Mouse (Mus musculus) kidney, embryonic 14.5 days (tissue): ENCODE measurements around the gene Olfr1206. TPM values are rescaled to one million over a fixed set of nuclear protein-coding genes. Genes with fewer than 3 reads are reported as not detected.

ENCODE experiments used
- ATAC-seq: fragments of 200-750 bp; cut with Nextera tagmentation; 2 replicates; pipeline ENCODE4 v1.8.0; 2017; ENCODE audit warnings: moderate number of reproducible peaks, mild to moderate bottlenecking, moderate TSS enrichment, moderate library complexity; ENCODE audit not compliant: low FRiP score, low TSS enrichment
- H3K27ac ChIP-seq: fragments of 300-500 bp; sonication (generic); 2 replicates; pipeline ENCODE4 v1.5.1; 2014; ENCODE audit warnings: low read depth, mild to moderate bottlenecking, low read length, moderate library complexity, mixed read lengths
- H3K27me3 ChIP-seq: fragments of 300-500 bp; sonication (generic); 2 replicates; pipeline ENCODE4 v1.6.1; 2014; ENCODE audit warnings: mild to moderate bottlenecking, low read length; ENCODE audit not compliant: control insufficient read depth, insufficient read depth
- H3K36me3 ChIP-seq: fragments of 300-500 bp; sonication (generic); 2 replicates; pipeline ENCODE4 v1.6.1; 2014; ENCODE audit warnings: low read length, mixed read lengths; ENCODE audit not compliant: control insufficient read depth, insufficient read depth
- H3K4me1 ChIP-seq: fragments of 300-500 bp; sonication (generic); 2 replicates; pipeline ENCODE4 v1.6.1; 2014; ENCODE audit warnings: low read length, mixed read lengths; ENCODE audit not compliant: control insufficient read depth, insufficient read depth
- H3K4me2 ChIP-seq: fragments of 300-500 bp; sonication (generic); replicated peaks from 2 replicates; pipeline ENCODE4 v1.6.1; 2014; ENCODE audit warnings: low read depth, mild to moderate bottlenecking, low read length
- H3K4me3 ChIP-seq: fragments of 300-500 bp; sonication (generic); 2 replicates; pipeline ENCODE4 v1.5.1; 2014; ENCODE audit warnings: mild to moderate bottlenecking, low read length
- H3K9ac ChIP-seq: fragments of 300-500 bp; sonication (generic); 2 replicates; pipeline ENCODE4 v1.6.1; 2014; ENCODE audit warnings: low read depth, mild to moderate bottlenecking, low read length, moderate library complexity
- H3K9me3 ChIP-seq: fragments of 300-500 bp; sonication (generic); 2 replicates; pipeline ENCODE4 v1.6.1; 2016; ENCODE audit warnings: low read length; ENCODE audit not compliant: control insufficient read depth
- WGBS: fragments of 180-500 bp; shearing (Covaris S2); extraction: QIAGEN DNeasy Blood & Tissue Kit; methylation state at CpG from one replicate; pipeline ENCODE4 v1.1.7; 2014; 5-methylcytosine and 5-hydroxymethylcytosine counted together
- polyA plus RNA-seq: library from polyadenylated mRNA; unstranded; fragments of >200 nt; fragmentation: Nextera tagmentation; extraction: Ambion mirVana; gene quantifications from 2 replicates; pipeline ENCODE4 v1.2.1, GENCODE M21; 2014

The Olfr1206 gene
- polyA plus RNA-seq: not detected in 2 replicates

DNA sequence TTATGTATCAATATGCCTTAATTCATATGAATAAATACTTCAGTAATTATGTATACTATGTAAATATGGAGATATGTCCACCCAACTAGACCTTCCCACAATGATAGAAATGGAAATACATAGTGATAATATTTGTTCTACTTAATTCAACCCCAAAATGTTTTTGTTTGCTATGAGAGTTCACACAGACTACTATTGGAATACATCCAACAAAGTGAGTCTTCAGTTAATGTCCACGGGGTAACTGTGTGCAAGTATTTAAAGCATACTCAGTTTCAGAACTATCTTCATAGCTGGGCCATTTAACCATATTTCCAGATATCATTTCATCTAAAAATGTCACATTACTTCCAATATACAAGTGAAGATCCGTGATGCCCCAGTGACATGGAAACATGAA, at the start of gene Olfr1206:
TSS of gene Olfr1206 (plus strand) at position 301 of the 400 bp plus-strand sequence.
- no peaks in the 10 kb centered on the region for H3K27me3 ChIP-seq
- no peak within 1 kb of the TSS for H3K27ac ChIP-seq
- H3K9me3 ChIP-seq: no peaks in the 10 kb centered on the region
- ATAC-seq: no peak
- H3K4me3 ChIP-seq: no peak within 1 kb of the TSS
- H3K4me1 ChIP-seq: no peaks in the 10 kb centered on the region
- H3K4me2 ChIP-seq: no peak within 1 kb of the TSS
- no peak within 1 kb of the TSS for H3K9ac ChIP-seq
- WGBS: 86% methylated on average over 2 of the region's 2 CpGs
- no peaks in the 10 kb centered on the region for H3K36me3 ChIP-seq

DNA sequence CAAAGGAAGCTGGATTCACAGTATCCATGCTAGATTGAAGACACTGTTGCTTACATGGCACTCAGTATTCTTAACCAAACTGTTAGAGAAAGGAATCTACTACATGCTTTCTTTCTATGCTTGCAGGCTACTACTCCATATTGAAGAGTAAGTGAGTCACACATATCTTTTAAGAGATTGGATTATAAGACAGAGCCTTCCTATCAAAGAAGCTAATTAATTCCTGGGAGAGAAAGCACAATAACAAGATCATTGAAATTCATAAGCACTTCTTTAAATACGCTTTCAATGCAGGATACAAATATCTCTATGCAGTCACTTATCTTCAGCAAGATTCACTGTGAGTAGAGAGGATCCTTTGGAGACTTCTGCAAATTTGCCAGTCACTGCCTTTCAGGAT, 48.8 kb upstream of the Olfr1206 start, which contains the start of gene Olfr1202:
TSS of gene Olfr1202 (plus strand) at position 301 of the 400 bp plus-strand sequence.
- H3K9ac ChIP-seq: no peak within 1 kb of the TSS
- H3K36me3 ChIP-seq: no peaks in the 10 kb centered on the region
- 82% methylated on average over 1 of the region's 1 CpGs for WGBS
- no peak within 1 kb of the TSS for H3K27ac ChIP-seq
- ATAC-seq: no peak
- H3K4me2 ChIP-seq: no peak within 1 kb of the TSS
- no peaks in the 10 kb centered on the region for H3K9me3 ChIP-seq
- no peaks in the 10 kb centered on the region for H3K27me3 ChIP-seq
- no peak within 1 kb of the TSS for H3K4me3 ChIP-seq
- H3K4me1 ChIP-seq: no peaks in the 10 kb centered on the region

DNA sequence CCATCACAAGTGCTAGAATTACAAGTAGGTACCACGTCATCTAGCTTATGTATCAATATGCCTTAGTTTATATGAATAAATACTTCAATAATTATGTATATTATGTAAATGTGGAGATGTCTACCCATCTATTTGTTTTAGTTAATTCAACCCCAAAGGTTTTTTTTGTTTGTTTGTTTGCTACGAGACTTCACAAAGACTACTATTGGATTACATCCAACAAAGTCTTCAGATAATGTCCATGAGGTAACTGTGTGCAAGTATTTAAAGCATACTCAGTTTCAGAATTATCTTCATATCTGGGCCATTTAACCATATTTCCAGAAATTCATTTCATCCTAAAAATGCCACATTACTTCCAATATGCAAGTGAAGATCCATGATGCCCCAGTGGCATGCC, 33.6 kb upstream of the Olfr1206 start, which contains the start of gene Olfr1205:
TSS of gene Olfr1205 (plus strand) at position 301 of the 400 bp plus-strand sequence.
- H3K4me2 ChIP-seq: no peak within 1 kb of the TSS
- no peaks in the 10 kb centered on the region for H3K4me1 ChIP-seq
- ATAC-seq: no peak
- no peak within 1 kb of the TSS for H3K9ac ChIP-seq
- H3K27me3 ChIP-seq: no peaks in the 10 kb centered on the region
- H3K9me3 ChIP-seq: no peaks in the 10 kb centered on the region
- 94% methylated on average over 2 of the region's 2 CpGs for WGBS
- no peak within 1 kb of the TSS for H3K27ac ChIP-seq
- no peaks in the 10 kb centered on the region for H3K36me3 ChIP-seq
- H3K4me3 ChIP-seq: no peak within 1 kb of the TSS

DNA sequence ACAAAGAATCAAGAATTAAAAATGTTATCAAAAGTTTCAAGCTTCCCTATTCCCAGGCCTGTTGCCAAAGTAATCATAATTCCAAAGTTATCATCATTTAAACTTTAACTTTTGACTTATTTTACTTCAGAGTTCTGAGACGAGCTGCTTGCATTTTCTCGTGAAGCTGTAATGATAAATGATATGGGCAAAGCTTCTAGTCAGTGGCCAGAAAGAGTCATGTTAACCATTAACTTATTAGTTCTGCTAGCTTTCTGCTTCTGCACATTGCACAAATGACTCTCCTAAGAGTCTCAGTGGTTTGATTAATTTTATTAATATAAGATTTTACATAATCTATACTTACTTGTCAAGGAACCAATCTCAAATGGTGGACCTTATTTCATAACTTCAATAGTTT, 24.6 kb upstream of the Olfr1206 start:
- Histone ChIP-seq H3K36me3 (no peaks in the 10 kb centered on the region), H3K9me3 (no peaks in the 10 kb centered on the region), H3K4me3 (no peak overlapping the region), H3K27me3 (no peaks in the 10 kb centered on the region), H3K9ac (no peak overlapping the region), H3K4me2 (no peak overlapping the region), H3K27ac (no peak overlapping the region), H3K4me1 (no peaks in the 10 kb centered on the region)
- no peak for ATAC-seq
- 57% methylated on average over 2 of the region's 2 CpGs for WGBS

DNA sequence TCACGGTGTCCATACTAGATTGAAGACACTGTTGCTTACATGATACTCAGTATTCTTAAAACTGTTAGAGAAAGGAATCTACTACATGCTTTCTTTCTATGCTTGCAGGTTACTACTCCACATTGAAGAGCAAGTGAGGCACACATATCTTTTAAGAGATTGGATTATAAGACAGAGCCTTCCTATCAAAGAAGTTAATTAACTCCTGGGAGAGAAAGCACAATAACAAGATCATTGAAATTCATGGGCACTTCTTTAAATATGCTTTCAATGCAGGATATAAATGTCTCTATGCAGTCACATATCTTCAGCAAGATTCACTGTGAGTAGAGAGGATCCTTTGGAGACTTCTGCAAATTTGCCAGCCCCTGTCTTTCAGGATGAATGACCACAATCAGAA, 14.0 kb upstream of the Olfr1206 start, which contains the start of gene Olfr1204:
TSS of gene Olfr1204 (plus strand) at position 301 of the 400 bp plus-strand sequence.
- Histone ChIP-seq H3K9me3 (no peaks in the 10 kb centered on the region), H3K4me1 (no peaks in the 10 kb centered on the region)
- WGBS: 89% methylated on average over 1 of the region's 1 CpGs

DNA sequence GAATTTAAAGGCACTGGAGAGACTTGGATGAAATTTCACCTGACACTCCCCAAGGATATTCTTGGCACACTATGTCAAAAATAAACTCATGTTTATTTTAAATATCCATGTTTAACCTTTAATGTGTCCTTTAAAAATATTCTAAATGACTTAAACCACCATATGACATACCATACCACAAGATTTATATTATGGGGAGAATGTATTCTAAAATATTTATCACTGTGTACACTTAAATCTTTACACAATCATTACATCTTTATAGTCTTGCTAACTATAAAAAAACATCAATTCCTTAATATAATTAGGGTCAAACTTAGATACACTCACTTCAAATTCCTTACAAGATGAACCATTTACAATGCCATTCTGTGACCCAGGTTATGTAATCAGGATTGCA, 39.2 kb downstream of the Olfr1206 start, which contains the start of gene Olfr1208:
TSS of gene Olfr1208 (minus strand) at position 101 of the 400 bp plus-strand sequence.
- Histone ChIP-seq H3K4me1 (no peaks in the 10 kb centered on the region), H3K36me3 (no peaks in the 10 kb centered on the region), H3K4me2 (no peak within 1 kb of the TSS), H3K27ac (no peak within 1 kb of the TSS), H3K27me3 (no peaks in the 10 kb centered on the region), H3K9ac (no peak within 1 kb of the TSS), H3K4me3 (no peak within 1 kb of the TSS), H3K9me3 (no peaks in the 10 kb centered on the region)
- ATAC-seq: no peak

More for the DNA sequence above, 14.0 kb upstream of the Olfr1206 start, which contains the start of gene Olfr1204:
- ATAC-seq: no peak
- Histone ChIP-seq H3K27me3 (no peaks in the 10 kb centered on the region), H3K9ac (no peak within 1 kb of the TSS), H3K4me2 (no peak within 1 kb of the TSS), H3K36me3 (no peaks in the 10 kb centered on the region), H3K27ac (no peak within 1 kb of the TSS), H3K4me3 (no peak within 1 kb of the TSS)

DNA sequence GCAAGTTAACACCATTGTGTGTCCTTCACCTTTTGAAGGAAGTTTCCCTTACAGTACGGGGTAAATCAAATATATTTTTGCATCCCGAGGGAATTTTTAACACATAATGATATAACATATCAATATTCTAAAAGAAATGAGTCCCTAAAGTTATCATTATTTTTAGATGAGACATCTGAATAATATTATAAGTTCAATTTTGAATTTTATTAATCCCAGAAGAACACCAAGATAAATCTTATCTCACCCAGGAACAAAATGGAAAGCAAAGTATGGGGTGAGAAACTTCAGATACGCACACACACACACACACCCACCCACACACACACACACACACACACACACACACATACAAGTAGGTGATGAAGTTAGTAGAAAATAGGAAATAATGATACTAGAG, 52.0 kb downstream of the Olfr1206 start, which contains the start of gene Olfr1209:
TSS of gene Olfr1209 (minus strand) at position 101 of the 400 bp plus-strand sequence.
- no peak within 1 kb of the TSS for H3K4me3 ChIP-seq
- no peaks in the 10 kb centered on the region for H3K36me3 ChIP-seq
- no peak for ATAC-seq
- no peaks in the 10 kb centered on the region for H3K27me3 ChIP-seq
- 92% methylated on average over 3 of the region's 3 CpGs for WGBS
- no peaks in the 10 kb centered on the region for H3K4me1 ChIP-seq
- H3K9me3 ChIP-seq: no peaks in the 10 kb centered on the region
- no peak within 1 kb of the TSS for H3K9ac ChIP-seq
- H3K27ac ChIP-seq: no peak within 1 kb of the TSS
- no peak within 1 kb of the TSS for H3K4me2 ChIP-seq

Other genes starting within 250 kb of the Olfr1206 start
- 0.03 TPM in 1 of 2 replicates, not detected in the other for gene Olfr1191-ps1, start 222.7 kb upstream of the Olfr1206 start, polyA plus RNA-seq
- not detected in 2 replicates for gene Olfr1192-ps1, start 214.7 kb upstream of the Olfr1206 start, polyA plus RNA-seq
- not detected in 2 replicates for gene Olfr1193, start 187.6 kb upstream of the Olfr1206 start, polyA plus RNA-seq
- not detected in 2 replicates for gene Olfr1195, start 174.0 kb upstream of the Olfr1206 start, polyA plus RNA-seq
- gene Olfr1196, start 158.6 kb upstream of the Olfr1206 start, polyA plus RNA-seq: not detected in 2 replicates
- gene Olfr1197, start 130.9 kb upstream of the Olfr1206 start, polyA plus RNA-seq: not detected in 2 replicates
- gene Olfr1198, start 111.9 kb upstream of the Olfr1206 start, polyA plus RNA-seq: not detected in 2 replicates
- gene Olfr1199, start 102.8 kb upstream of the Olfr1206 start, polyA plus RNA-seq: not detected in 2 replicates
- gene Olfr1200, start 92.7 kb upstream of the Olfr1206 start, polyA plus RNA-seq: not detected in 2 replicates
- gene Olfr1201, start 70.2 kb upstream of the Olfr1206 start, polyA plus RNA-seq: not detected in 2 replicates
- not detected in 2 replicates for gene Olfr1202, start 48.7 kb upstream of the Olfr1206 start, polyA plus RNA-seq
- not detected in 2 replicates for gene Olfr1205, start 33.5 kb upstream of the Olfr1206 start, polyA plus RNA-seq
- gene Olfr1204, start 13.9 kb upstream of the Olfr1206 start, polyA plus RNA-seq: not detected in 2 replicates
- gene Olfr1208, start 39.1 kb downstream of the Olfr1206 start, polyA plus RNA-seq: not detected in 2 replicates
- not detected in 2 replicates for gene Olfr1209, start 51.9 kb downstream of the Olfr1206 start, polyA plus RNA-seq
- not detected in 2 replicates for gene Olfr1211, start 74.9 kb downstream of the Olfr1206 start, polyA plus RNA-seq
- not detected in 2 replicates for gene Olfr1212, start 90.7 kb downstream of the Olfr1206 start, polyA plus RNA-seq
- not detected in 2 replicates for gene Gm13762, start 117.0 kb downstream of the Olfr1206 start, polyA plus RNA-seq
- gene Olfr1214, start 129.4 kb downstream of the Olfr1206 start, polyA plus RNA-seq: not detected in 2 replicates
- not detected in 2 replicates for gene Olfr1215, start 143.7 kb downstream of the Olfr1206 start, polyA plus RNA-seq
- gene Olfr1216, start 155.1 kb downstream of the Olfr1206 start, polyA plus RNA-seq: not detected in 2 replicates
- not detected in 2 replicates for gene Olfr1217, start 168.8 kb downstream of the Olfr1206 start, polyA plus RNA-seq
- gene Olfr1218, start 198.0 kb downstream of the Olfr1206 start, polyA plus RNA-seq: not detected in 2 replicates
- not detected in 2 replicates for gene Olfr1219, start 220.3 kb downstream of the Olfr1206 start, polyA plus RNA-seq
- not detected in 2 replicates for gene Olfr1220, start 243.6 kb downstream of the Olfr1206 start, polyA plus RNA-seq